ENCODE assay signal across 19 mouse cellular contexts in the genomic region with DNA sequence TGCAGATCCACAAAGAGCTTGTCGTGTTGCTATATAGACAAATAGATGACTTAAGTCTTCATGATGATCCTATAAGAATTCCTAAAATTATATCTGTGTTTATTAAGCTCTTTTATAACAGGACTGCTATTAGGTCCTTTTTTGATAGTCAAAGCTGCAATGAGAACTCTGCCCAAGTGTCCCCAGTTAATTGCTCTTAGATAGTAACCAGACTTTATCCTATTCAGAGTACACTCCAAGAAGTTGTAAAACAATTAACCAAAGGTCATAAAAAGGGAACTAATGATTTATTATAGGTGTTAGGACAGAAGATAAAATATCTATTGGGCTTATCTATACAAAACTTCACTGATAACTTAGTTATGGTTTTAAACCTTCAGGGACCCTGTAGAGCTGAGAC. TPM values are rescaled to one million over a fixed set of nuclear protein-coding genes. Genes with fewer than 3 reads are reported as not detected.
"Had no signal": no experiment of that assay in that cellular context is flagged by ENCODE, and none has a peak within 500 bp of the region (broad histone marks: within the 10 kb centered on the region; RNA-seq: fewer than 3 reads in every experiment).

No protein-coding gene starts in this region.

- H3K27ac ChIP-seq: neural tube, embryonic 13.5 days; neural tube, embryonic 15.5 days; stomach, embryonic 15.5 days; stomach, postnatal 0 days had no signal

- H3K27me3 ChIP-seq: neural tube, embryonic 13.5 days; neural tube, embryonic 15.5 days; stomach, embryonic 15.5 days had no signal

- H3K4me3 ChIP-seq: neural tube, embryonic 13.5 days; neural tube, embryonic 15.5 days; stomach, embryonic 15.5 days had no signal

- H3K9me3 ChIP-seq: neural tube, embryonic 13.5 days; neural tube, embryonic 15.5 days; stomach, embryonic 15.5 days had no signal

- H3K9ac ChIP-seq: neural tube, embryonic 13.5 days; neural tube, embryonic 15.5 days; stomach, embryonic 15.5 days had no signal

- DNase-seq: retina, postnatal 1 day; right cerebral cortex, adult 18-20 months; right cerebral cortex, postnatal 14 days; right cerebral cortex, postnatal 25 days; right cerebral cortex, postnatal 4 days; spleen, adult 18-20 months; thymus, adult 2 months; thymus, postnatal 14 days; thymus, postnatal 25 days; thymus, postnatal 36 days; thymus, postnatal 4 days had no signal

- H3K4me2 ChIP-seq: neural tube, embryonic 13.5 days; neural tube, embryonic 15.5 days; stomach, embryonic 15.5 days had no signal

RNA-seq across cellular contexts. Expression of gene Kcnj10, which starts 41.1 kb away (rescaled TPM):
- total RNA-seq: neutrophil, adult 5-6 weeks had no signal

RNA-seq across cellular contexts. Expression of gene Kcnj9, which starts 53.0 kb away (rescaled TPM):
- total RNA-seq: neutrophil, adult 5-6 weeks had no signal
- polyA plus RNA-seq: small intestine, adult 2 months; stomach, embryonic 14.5 days; stomach, embryonic 16.5 days had no signal
